Mouse (Mus musculus) bone marrow, adult 2 months (tissue): Measurements from ENCODE around the gene Tmtc4. TPM values are rescaled to one million over a fixed set of nuclear protein-coding genes. Genes with fewer than 3 reads are reported as not detected.

Experiments used
- H3K27ac ChIP-seq: fragments of 200-500 bp; 2 replicates; pipeline ENCODE4 v1.5.1; 2012; ENCODE audit warnings: low read depth, mild to moderate bottlenecking, control low read depth, inconsistent platforms, low read length; ENCODE audit not compliant: control insufficient read depth, poor library complexity, insufficient read depth
- H3K4me1 ChIP-seq: fragments of 200-500 bp; 2 replicates; pipeline ENCODE4 v1.6.1; 2011; ENCODE audit warnings: low read length; ENCODE audit not compliant: control insufficient read depth, insufficient read depth
- H3K4me3 ChIP-seq: fragments of 200-500 bp; replicated peaks from 2 replicates; pipeline ENCODE3; 2011; ENCODE audit warnings: mild to moderate bottlenecking, low read depth, low read length, control low read depth; ENCODE audit not compliant: control insufficient read depth
- CTCF ChIP-seq: fragments of 200-500 bp; IDR thresholded peaks from 2 replicates; pipeline ENCODE4 v1.5.1; 2011; ENCODE audit warnings: low read length, control low read depth; ENCODE audit not compliant: control insufficient read depth, insufficient read depth
- POLR2A ChIP-seq: fragments of 200-500 bp; IDR thresholded peaks from 2 replicates; pipeline ENCODE4 v1.6.1; 2011; ENCODE audit warnings: low read depth, mild to moderate bottlenecking, control low read depth, low read length, borderline replicate concordance; ENCODE audit not compliant: control insufficient read depth
- whole genome bisulfite sequencing: fragments of 180-500 bp; shearing (Covaris S2); methylation state at CpG from one replicate; pipeline ENCODE4 v1.1.7; 2018; 5-methylcytosine and 5-hydroxymethylcytosine counted together
- polyA plus RNA-seq: library from polyadenylated mRNA; stranded (reverse); fragments of >200 nt; gene quantifications from 2 replicates; pipeline ENCODE4 v1.2.4, GENCODE M21; 2011; ENCODE audit warnings: low replicate concordance; ENCODE audit not compliant: missing spikeins, insufficient read depth, insufficient read length

The Tmtc4 gene
- polyA plus RNA-seq, 1 experiment: 3.4 TPM

DNA sequence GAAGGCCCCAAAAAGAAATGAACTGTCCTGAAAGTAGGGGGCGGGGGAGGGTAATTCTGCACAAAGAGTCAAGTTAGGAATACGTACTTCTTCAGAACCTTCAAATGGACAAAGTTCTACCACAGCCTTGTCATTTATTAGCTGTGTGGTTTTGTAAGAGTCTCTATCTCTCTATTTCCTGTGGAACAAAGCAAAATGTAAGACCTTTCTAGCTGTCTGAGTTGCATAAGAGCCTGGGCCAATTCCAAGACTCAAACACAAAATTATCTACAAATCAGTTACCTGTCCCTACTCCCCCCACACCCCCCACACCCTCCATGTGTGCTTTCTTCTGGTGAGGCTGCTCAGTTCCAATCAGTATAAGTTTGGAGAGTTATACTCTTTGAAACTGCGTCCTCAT, 5.0 kb downstream of the Tmtc4 start:
- Histone ChIP-seq H3K4me3 (no peak overlapping the region), H3K4me1 (no peaks in the 10 kb centered on the region; the same call in 1 of the 2 replicates), H3K27ac (no peak overlapping the region)
- TF ChIP-seq POLR2A (no peak), CTCF (no peak)
- 77% methylated on average over 3 of the region's 3 CpGs for WGBS

- WGBS: 63% methylated on average over 1 of the region's 1 CpGs
- no peak for TF ChIP-seq CTCF
- no peak for TF ChIP-seq POLR2A
- Histone ChIP-seq H3K27ac (no peak overlapping the region), H3K4me1 (no peaks in the 10 kb centered on the region), H3K4me3 (no peak overlapping the region)
Observed at GRCm38 (mm10) chr14:122977797-122978140, 6.1 kb downstream of the Tmtc4 start.

GRCm38 (mm10) chr14:122977056-122977796, 6.6 kb downstream of the Tmtc4 start:
- WGBS: 82% methylated on average over 9 of the region's 9 CpGs
- Histone ChIP-seq H3K27ac (no peak overlapping the region), H3K4me3 (no peak overlapping the region), H3K4me1 (no peaks in the 10 kb centered on the region)
- no peak for TF ChIP-seq CTCF
- no peak for TF ChIP-seq POLR2A

DNA sequence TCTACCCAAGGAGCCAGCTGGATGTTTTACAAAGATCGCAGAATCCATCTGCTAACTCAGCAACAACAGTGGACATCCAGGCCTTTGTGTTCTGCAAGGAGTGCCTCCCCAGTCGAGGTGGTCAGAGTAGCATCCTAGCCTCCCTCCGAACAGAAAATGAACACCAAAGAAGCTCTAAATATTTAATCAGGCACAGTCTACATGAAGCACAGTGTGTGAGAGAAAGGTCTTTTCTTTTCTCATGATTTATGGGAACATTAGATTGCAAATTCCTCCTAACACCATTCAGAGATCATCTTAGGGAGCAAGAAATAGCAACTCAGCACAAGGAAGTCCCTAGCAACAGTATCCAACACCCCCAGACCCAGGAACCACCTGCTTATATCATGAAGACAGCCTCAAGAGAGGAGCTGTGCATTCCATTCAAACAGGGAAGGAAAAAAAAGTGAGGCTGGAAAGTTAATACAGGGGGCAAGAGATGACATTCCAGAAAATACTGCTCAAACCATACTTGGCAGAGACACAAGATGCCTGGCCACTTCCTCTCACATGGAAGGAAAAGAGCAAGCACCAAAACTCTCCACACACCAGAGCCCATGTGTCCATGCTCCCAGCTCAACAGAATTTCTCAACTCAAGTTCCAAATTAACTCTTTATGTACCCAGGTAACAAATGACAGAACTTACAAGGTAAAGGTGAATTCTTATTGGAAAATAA, 8.8 kb downstream of the Tmtc4 start:
- WGBS: 76% methylated on average over 3 of the region's 3 CpGs
- Histone ChIP-seq H3K4me3 (no peak overlapping the region), H3K4me1 (no peaks in the 10 kb centered on the region), H3K27ac (no peak overlapping the region)
- TF ChIP-seq POLR2A: no peak
- TF ChIP-seq CTCF: no peak

GRCm38 (mm10) chr14:122973091-122973490, 10.7 kb downstream of the Tmtc4 start:
- no peaks in the 10 kb centered on the region for H3K4me1 ChIP-seq
- no peak overlapping the region for H3K4me3 ChIP-seq
- TF ChIP-seq POLR2A (no peak), CTCF (no peak)
- no peak overlapping the region for H3K27ac ChIP-seq
- 84% methylated on average over 2 of the region's 2 CpGs for WGBS

- no peak overlapping the region for H3K27ac ChIP-seq
- WGBS: 65% methylated on average over 2 of the region's 2 CpGs
- H3K4me3 ChIP-seq: no peak overlapping the region
- no peaks in the 10 kb centered on the region for H3K4me1 ChIP-seq
- TF ChIP-seq CTCF (no peak), POLR2A (no peak)
Observed at GRCm38 (mm10) chr14:122968049-122968448, 15.8 kb downstream of the Tmtc4 start.

DNA sequence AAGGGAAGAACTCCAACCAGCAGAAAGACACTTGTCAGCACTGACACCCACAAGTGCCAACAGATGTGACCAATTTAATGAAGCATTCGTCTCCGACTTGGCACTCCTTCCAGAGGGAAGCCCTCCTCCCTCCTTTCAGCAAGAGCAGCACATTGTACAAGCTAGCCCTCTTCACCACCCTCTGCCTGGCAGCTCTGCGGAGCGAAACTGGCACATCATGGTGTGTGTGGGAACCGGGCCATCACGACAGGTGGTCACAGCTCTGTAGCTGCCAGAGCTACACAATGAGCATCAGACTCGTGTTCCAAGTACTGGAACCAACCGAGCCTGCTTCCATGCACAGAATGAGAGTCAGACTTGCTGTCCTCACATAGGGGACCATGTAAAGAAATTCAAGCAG, 25.9 kb downstream of the Tmtc4 start:
- 89% methylated on average over 8 of the region's 8 CpGs for WGBS
- H3K27ac ChIP-seq: no peak overlapping the region
- TF ChIP-seq CTCF: no peak
- TF ChIP-seq POLR2A: no peak
- H3K4me1 ChIP-seq: no peaks in the 10 kb centered on the region
- no peak overlapping the region for H3K4me3 ChIP-seq

DNA sequence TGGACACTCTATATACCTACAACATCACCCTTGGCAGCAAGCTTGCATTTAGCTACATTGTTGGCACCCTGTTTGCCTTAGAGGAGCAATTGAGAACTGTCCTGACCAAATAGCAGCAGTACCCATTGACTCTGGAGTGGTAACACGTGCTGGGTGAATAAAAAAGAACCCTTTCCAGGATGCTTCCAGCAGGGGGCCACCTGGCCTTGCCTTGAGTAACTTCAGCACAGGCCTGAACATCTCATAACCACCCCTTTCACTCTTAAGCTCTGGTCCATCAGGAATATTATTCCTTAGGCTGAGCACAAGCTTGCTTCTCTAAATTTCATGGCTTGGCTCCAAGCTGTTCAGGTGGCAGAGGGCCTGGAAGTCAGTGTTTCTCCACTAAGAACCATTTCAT, 30.5 kb downstream of the Tmtc4 start:
- WGBS: 17% methylated on average over 1 of the region's 1 CpGs
- Histone ChIP-seq H3K4me3 (no peak overlapping the region), H3K4me1 (no peaks in the 10 kb centered on the region), H3K27ac (no peak overlapping the region)
- TF ChIP-seq POLR2A (no peak), CTCF (peak; percentile 36; the same call in 1 of the 2 replicates)

- Histone ChIP-seq H3K27ac (no peak overlapping the region), H3K4me3 (no peak overlapping the region), H3K4me1 (no peaks in the 10 kb centered on the region)
- 84% methylated on average over 1 of the region's 1 CpGs for WGBS
- TF ChIP-seq CTCF (no peak), POLR2A (no peak)
Observed at GRCm38 (mm10) chr14:122952556-122952955, 31.3 kb downstream of the Tmtc4 start.
